Mouse (Mus musculus) stomach, postnatal 0 days (tissue): ENCODE results near the gene 1700017B05Rik.

Experiments used
- CTCF ChIP-seq: IDR thresholded peaks from 2 replicates; pipeline ENCODE4 v1.5.1; 2016; ENCODE audit warnings: antibody characterized with exemption, low read depth, mild to moderate bottlenecking, moderate library complexity
- EP300 ChIP-seq: optimal IDR thresholded peaks from 2 replicates; pipeline ENCODE3; 2016; ENCODE audit warnings: antibody characterized with exemption

DNA sequence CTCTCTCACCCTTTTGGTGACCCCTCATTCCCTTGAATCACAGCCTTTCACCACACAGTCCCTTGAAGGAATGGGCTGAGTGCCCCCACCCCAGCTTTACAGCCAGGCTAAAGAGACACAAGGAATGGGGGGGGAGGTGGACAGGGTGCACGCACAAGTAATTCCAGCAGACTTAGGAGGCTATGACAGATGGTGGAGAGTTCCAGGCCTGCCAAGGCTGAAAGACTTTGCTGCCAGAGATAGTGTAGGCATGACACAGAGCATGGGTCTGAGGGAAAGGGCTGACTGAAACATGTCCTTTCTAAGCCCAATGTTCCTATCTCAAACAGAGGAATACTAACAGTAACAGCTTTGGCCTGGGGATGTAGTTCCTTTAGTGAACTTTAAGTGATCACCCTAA, 8.7 kb upstream of the 1700017B05Rik start:
- TF ChIP-seq CTCF, result no peak
- no peak for TF ChIP-seq EP300
